Mouse (Mus musculus) myocyte (in vitro differentiated cells): ENCODE measurements around the gene Ceacam20. TPM values are rescaled to one million over a fixed set of nuclear protein-coding genes. Genes with fewer than 3 reads are reported as not detected.

Source experiments
- H3K27me3 ChIP-seq: one replicate; pipeline ENCODE4 v1.6.1; 2011; ENCODE audit not compliant: control insufficient read depth, insufficient read depth, insufficient read length
- H3K36me3 ChIP-seq: one replicate; pipeline ENCODE4 v1.6.1; 2011; ENCODE audit not compliant: control insufficient read depth, insufficient read depth
- H3K4me2 ChIP-seq: one replicate; pipeline ENCODE4 v1.6.1; 2011; ENCODE audit warnings: low read depth, control low read depth
- H3K4me3 ChIP-seq: one replicate; pipeline ENCODE4 v1.5.1; 2011; ENCODE audit warnings: mild to moderate bottlenecking, control low read depth, moderate library complexity
- H3K79me2 ChIP-seq: one replicate; pipeline ENCODE4 v1.6.1; 2011; ENCODE audit not compliant: control insufficient read depth, insufficient read depth
- H3ac ChIP-seq: one replicate; pipeline ENCODE4 v1.6.1; 2011; ENCODE audit not compliant: control insufficient read depth, insufficient read length
- CEBPB ChIP-seq: IDR thresholded peaks from 2 replicates; pipeline ENCODE4 v1.6.1; 2011; ENCODE audit warnings: mild to moderate bottlenecking, moderate library complexity; ENCODE audit not compliant: poor library complexity, insufficient read depth, severe bottlenecking
- E2F4 ChIP-seq: IDR thresholded peaks from one replicate; pipeline ENCODE4 v1.6.1; 2011; ENCODE audit warnings: mild to moderate bottlenecking, control low read depth, moderate library complexity; ENCODE audit not compliant: insufficient read depth
- MAX ChIP-seq: IDR thresholded peaks from one replicate; pipeline ENCODE4 v1.6.1; 2011; ENCODE audit warnings: low read depth, mild to moderate bottlenecking, control low read depth
- MYOD1 ChIP-seq, 3 experiments: IDR thresholded peaks; one replicate each; pipeline ENCODE4 v1.6.1; 2011; ENCODE audit warnings: control low read depth in 2 of 3, low read depth in 2 of 3, mild to moderate bottlenecking in 2 of 3, moderate library complexity in 1 of 3; ENCODE audit not compliant: insufficient read length in 2 of 3, control insufficient read depth in 1 of 3
- MYOG ChIP-seq, 3 experiments: IDR thresholded peaks; one replicate each; pipeline ENCODE4 v1.6.1; 2011; ENCODE audit warnings: control low read depth in 2 of 3, low read depth in 2 of 3, mild to moderate bottlenecking in 2 of 3; ENCODE audit not compliant: insufficient read length in 2 of 3, control insufficient read depth in 1 of 3, insufficient read depth in 1 of 3
- POLR2A ChIP-seq: IDR thresholded peaks from one replicate; pipeline ENCODE4 v1.6.1; 2011; ENCODE audit warnings: low read depth, mild to moderate bottlenecking, control low read depth, moderate library complexity; ENCODE audit not compliant: insufficient read length
- POLR2AphosphoS2 ChIP-seq: IDR thresholded peaks from one replicate; pipeline ENCODE4 v1.6.1; 2011; ENCODE audit warnings: low read depth, control low read depth; ENCODE audit not compliant: insufficient read length
- REST ChIP-seq: IDR thresholded peaks from one replicate; pipeline ENCODE4 v1.6.1; 2011; ENCODE audit warnings: mild to moderate bottlenecking, control low read depth, moderate library complexity; ENCODE audit not compliant: insufficient read depth, insufficient read length
- SRF ChIP-seq: IDR thresholded peaks from one replicate; pipeline ENCODE4 v1.6.1; 2011; ENCODE audit warnings: low read depth; ENCODE audit not compliant: control insufficient read depth, insufficient read length
- TCF12 ChIP-seq: IDR thresholded peaks from one replicate; pipeline ENCODE4 v1.6.1; 2011; ENCODE audit warnings: mild to moderate bottlenecking, control low read depth; ENCODE audit not compliant: poor library complexity, insufficient read depth, severe bottlenecking
- TCF3 ChIP-seq: IDR thresholded peaks from one replicate; pipeline ENCODE4 v1.6.1; 2011; ENCODE audit warnings: low read depth, control low read depth; ENCODE audit not compliant: insufficient read length
- USF1 ChIP-seq: IDR thresholded peaks from one replicate; pipeline ENCODE4 v1.6.1; 2011; ENCODE audit warnings: low read depth, mild to moderate bottlenecking, control low read depth, moderate library complexity
- polyA plus RNA-seq: library from polyadenylated mRNA; unstranded; fragments of >200 nt; fragmentation: generic; extraction: Trizol; gene quantifications from one replicate; pipeline ENCODE4 v1.2.1, GENCODE M21; 2012; ENCODE audit warnings: missing spikeins

The Ceacam20 gene
- polyA plus RNA-seq, 1 experiment = not detected

DNA sequence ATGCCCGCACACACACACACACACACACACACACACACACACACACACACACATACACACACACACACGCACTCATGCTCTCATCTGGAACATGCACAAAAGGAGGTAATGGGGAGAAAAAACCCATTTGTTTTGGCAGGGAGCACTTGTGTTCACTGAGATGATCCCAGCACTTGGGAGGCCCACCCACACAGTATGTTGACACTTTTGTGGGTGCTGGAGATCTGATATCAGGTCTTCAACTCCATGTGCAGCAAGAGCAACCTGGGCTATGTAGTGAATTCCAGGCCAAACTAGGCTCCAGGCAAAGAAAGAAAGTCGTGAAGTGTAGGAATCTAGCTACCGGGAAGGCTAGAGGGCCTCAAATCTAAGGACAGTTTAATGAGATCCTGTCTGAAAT lies 9.4 kb upstream of the Ceacam20 start:
- H3K27me3 ChIP-seq = no peaks in the 10 kb centered on the region
- H3ac ChIP-seq = no peak overlapping the region
- no peaks in the 10 kb centered on the region for H3K36me3 ChIP-seq
- H3K79me2 ChIP-seq = no peaks in the 10 kb centered on the region
- TF ChIP-seq MAX = no peak
- no peak for TF ChIP-seq POLR2AphosphoS2
- TF ChIP-seq SRF = no peak
- TF ChIP-seq TCF3 = no peak
- TF ChIP-seq TCF12 = no peak
- TF ChIP-seq USF1 = no peak
- TF ChIP-seq REST = no peak
- no peak for TF ChIP-seq POLR2A
- TF ChIP-seq E2F4 = no peak
- TF ChIP-seq CEBPB = no peak
- no peak for TF ChIP-seq MYOG (IDR thresholded peaks at IDR 0.05; ENCODE audit: control insufficient read depth in 1 of 3, insufficient read depth in 1 of 3, insufficient read length in 2 of 3, low read depth in 2 of 3)
- no peak for TF ChIP-seq MYOD1 (IDR thresholded peaks at IDR 0.05; ENCODE audit: control insufficient read depth in 1 of 3, insufficient read length in 2 of 3, low read depth in 2 of 3)
- H3K4me2 ChIP-seq = no peak overlapping the region
- no peak overlapping the region for H3K4me3 ChIP-seq

DNA sequence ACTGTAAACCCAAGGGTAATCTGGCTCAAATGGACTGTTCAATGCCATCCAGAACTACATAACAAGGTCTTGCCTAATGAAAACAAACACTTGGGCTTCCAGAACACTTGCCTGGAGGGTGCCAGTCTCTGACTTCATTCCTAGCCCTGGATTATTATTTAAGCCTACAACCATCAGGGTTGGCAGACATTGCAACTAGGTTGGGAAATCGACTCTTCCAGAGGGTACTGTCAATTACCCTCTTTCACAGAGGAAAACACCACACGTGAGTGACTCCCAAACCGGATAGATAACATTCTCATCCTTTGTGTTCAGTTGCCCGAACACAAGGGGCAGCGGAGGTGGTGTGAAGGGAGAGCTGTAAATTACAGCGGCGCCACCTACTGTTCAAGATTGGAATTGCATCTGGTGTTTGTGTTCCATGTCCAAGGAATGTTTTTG lies 8.9 kb upstream of the Ceacam20 start:
- Histone ChIP-seq H3K4me3 (no peak overlapping the region), H3K4me2 (peak overlapping the region; percentile 53), H3ac (no peak overlapping the region), H3K27me3 (no peaks in the 10 kb centered on the region), H3K36me3 (no peaks in the 10 kb centered on the region), H3K79me2 (no peaks in the 10 kb centered on the region)
- TF ChIP-seq REST (no peak), E2F4 (no peak), MYOG (IDR thresholded peaks at IDR 0.05; ENCODE audit: control insufficient read depth in 1 of 3, insufficient read depth in 1 of 3, insufficient read length in 2 of 3, low read depth in 2 of 3) (no peak), POLR2AphosphoS2 (no peak), MYOD1 (IDR thresholded peaks at IDR 0.05; ENCODE audit: control insufficient read depth in 1 of 3, insufficient read length in 2 of 3, low read depth in 2 of 3) (peak in 1 of 3 experiments; percentile 15), TCF3 (no peak), CEBPB (0 out of 2 replicates have a peak, but pooled peaks have one; percentile 38)

DNA sequence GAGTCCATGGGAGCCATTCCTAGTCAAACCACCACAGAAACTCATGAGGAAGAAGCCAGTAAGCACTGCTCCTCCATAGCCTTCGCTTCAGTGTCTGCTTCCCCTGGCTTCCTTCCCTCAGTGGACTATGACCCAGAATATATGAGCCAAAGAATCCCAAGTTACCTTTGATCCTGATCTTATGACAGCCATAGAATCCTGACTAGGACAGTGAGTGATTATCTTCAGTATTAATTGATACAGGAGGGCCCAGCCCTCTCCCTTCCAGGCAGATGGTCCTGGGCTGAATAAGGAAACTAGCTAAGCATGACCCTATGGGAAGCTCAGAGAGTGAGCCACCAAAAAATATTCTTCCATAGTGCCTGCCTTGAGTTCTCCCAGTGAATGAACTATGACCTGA lies 2.8 kb upstream of the Ceacam20 start:
- Histone ChIP-seq H3ac (no peak overlapping the region), H3K36me3 (no peaks in the 10 kb centered on the region), H3K4me2 (no peak overlapping the region), H3K4me3 (no peak overlapping the region), H3K79me2 (no peaks in the 10 kb centered on the region), H3K27me3 (no peaks in the 10 kb centered on the region)
- TF ChIP-seq E2F4 (no peak), POLR2AphosphoS2 (no peak), REST (no peak)

DNA sequence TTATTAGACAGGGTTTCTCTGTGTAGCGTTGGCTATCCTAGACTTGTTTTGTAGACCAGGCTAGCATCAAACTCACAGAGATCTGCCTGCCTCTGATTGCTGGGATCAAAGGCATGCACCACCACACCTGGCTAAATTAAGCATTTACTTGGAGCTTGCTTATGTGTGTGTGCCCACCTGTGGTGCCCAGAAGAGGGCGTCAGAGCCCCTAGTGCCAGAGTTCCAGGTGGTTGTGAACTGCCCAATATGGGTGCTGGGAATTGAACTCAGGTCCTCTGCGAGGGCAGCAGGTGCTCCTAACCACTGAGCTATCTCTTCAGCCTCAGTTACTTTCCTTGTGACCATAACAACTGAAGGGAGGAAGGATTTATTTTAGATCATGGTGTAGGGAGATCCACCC lies 3.9 kb downstream of the Ceacam20 start:
- TF ChIP-seq MAX (no peak), SRF (no peak), TCF12 (no peak), REST (no peak), TCF3 (no peak), POLR2AphosphoS2 (no peak), USF1 (no peak), CEBPB (no peak), MYOD1 (IDR thresholded peaks at IDR 0.05; ENCODE audit: control insufficient read depth in 1 of 3, insufficient read length in 2 of 3, low read depth in 2 of 3) (no peak), MYOG (IDR thresholded peaks at IDR 0.05; ENCODE audit: control insufficient read depth in 1 of 3, insufficient read depth in 1 of 3, insufficient read length in 2 of 3, low read depth in 2 of 3) (no peak), POLR2A (no peak), E2F4 (no peak)
- Histone ChIP-seq H3K4me2 (no peak overlapping the region), H3ac (no peak overlapping the region), H3K79me2 (no peaks in the 10 kb centered on the region), H3K36me3 (no peaks in the 10 kb centered on the region), H3K27me3 (no peaks in the 10 kb centered on the region), H3K4me3 (no peak overlapping the region)

DNA sequence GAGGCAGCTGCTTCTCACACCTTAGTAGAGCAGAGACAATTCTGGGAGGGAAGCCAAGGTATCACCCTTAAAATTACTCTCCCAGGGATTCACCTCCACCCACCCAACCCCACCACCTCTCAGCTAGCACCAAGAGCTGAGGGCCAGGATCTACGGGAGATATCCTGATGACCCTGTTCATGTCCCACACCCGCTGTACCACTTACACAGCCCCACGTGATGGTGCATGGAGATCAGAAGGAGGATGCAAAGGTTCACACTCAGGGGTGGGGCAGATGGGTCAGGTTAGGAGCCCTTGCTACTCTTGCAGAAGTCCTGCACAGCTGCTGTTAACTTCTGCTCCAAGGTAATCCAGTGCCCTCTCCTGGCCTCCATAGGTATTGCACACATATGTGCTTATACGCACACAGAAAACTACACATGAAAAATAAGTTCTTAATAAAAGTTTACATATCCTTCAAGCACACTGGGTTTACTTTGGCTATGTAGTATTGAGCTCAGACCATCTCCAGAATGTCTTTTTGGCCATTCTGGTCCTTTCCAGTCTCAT lies 4.4 kb downstream of the Ceacam20 start:
- no peaks in the 10 kb centered on the region for H3K79me2 ChIP-seq
- no peak overlapping the region for H3K4me2 ChIP-seq
- no peak overlapping the region for H3ac ChIP-seq
- H3K36me3 ChIP-seq = no peaks in the 10 kb centered on the region
- no peak overlapping the region for H3K4me3 ChIP-seq
- TF ChIP-seq SRF = no peak
- no peak for TF ChIP-seq MAX
- TF ChIP-seq POLR2A = no peak
- no peak for TF ChIP-seq POLR2AphosphoS2
- no peak for TF ChIP-seq MYOG (IDR thresholded peaks at IDR 0.05; ENCODE audit: control insufficient read depth in 1 of 3, insufficient read depth in 1 of 3, insufficient read length in 2 of 3, low read depth in 2 of 3)
- no peak for TF ChIP-seq USF1
- TF ChIP-seq TCF3 = no peak
- TF ChIP-seq TCF12 = no peak
- no peak for TF ChIP-seq MYOD1 (IDR thresholded peaks at IDR 0.05; ENCODE audit: control insufficient read depth in 1 of 3, insufficient read length in 2 of 3, low read depth in 2 of 3)
- no peak for TF ChIP-seq CEBPB
- TF ChIP-seq REST = no peak
- no peak for TF ChIP-seq E2F4
- no peaks in the 10 kb centered on the region for H3K27me3 ChIP-seq
